Mouse (Mus musculus) Muller cell, postnatal 12 days (primary cell): ENCODE measurements at regions not wholly inside any gene's neighbourhood (a gene's known extent, or its start where the extent isn't known, plus 50 kb on each side); places are given as distances from the start of the nearest gene placed in this dataset.

Experiments
- DNase-seq: peaks from one replicate; pipeline ENCODE4 v3.0.0-alpha.2; 2015; ENCODE audit errors: inconsistent ontology term

DNA sequence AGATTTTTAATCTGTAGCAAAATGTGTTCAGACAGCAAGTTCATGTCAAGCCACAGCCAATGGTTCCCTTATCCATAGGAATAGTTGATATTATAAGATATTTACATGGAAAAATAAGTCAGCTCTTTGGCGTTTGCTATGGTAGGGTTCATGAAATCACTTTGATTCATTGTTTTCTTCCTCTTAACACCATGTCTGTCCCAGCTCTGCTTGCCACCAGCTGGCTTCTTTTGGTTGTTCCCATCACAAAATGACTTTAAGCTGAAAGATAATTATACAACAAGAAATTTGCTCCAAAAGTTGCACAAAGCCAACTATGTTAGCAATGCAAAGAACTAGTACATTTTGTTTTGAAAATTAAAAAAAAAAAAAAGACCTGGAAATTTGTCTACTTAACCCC is 99.9 kb upstream of the Tcf21 start:
- DNase-seq, result no peak

- DNase-seq, result no peak
Observed at GRCm38 (mm10) chr10:22917797-22918196, 97.8 kb upstream of the Tcf21 start.

GRCm38 (mm10) chr10:22915785-22916514 is 96.0 kb upstream of the Tcf21 start:
- peak; percentile 11 for DNase-seq

DNA sequence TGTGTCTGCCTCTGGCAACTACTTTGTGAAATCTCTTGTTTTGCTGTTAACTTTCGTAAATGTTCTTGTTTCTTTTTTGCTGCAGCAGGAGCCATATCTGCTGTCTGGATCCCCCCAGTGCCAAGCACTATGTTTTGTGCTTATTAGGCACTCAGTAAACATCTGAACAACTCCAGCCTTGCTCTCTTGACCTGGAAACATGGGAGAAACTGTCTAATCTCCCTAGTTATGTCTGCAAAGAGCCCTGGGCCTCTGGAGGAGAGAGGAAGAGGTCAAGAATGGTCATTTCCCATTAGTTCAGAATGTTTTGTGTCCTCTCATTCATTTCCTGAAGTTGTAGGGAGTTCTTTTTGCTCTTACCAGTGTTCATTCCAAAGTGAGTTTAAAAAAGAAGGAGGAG is 93.1 kb upstream of the Tcf21 start:
- DNase-seq, result no peak

- no peak for DNase-seq
Observed at GRCm38 (mm10) chr10:22908640-22909039, 88.7 kb upstream of the Tcf21 start.

- DNase-seq, result no peak
Observed at GRCm38 (mm10) chr10:22905281-22905680, 85.3 kb upstream of the Tcf21 start.

- DNase-seq, result no peak
Observed at GRCm38 (mm10) chr10:22893442-22893985, 73.5 kb upstream of the Tcf21 start.

GRCm38 (mm10) chr10:22887451-22887850 is 67.5 kb upstream of the Tcf21 start:
- DNase-seq, result no peak

- no peak for DNase-seq
Observed at GRCm38 (mm10) chr10:22879714-22880113, 59.7 kb upstream of the Tcf21 start.

DNA sequence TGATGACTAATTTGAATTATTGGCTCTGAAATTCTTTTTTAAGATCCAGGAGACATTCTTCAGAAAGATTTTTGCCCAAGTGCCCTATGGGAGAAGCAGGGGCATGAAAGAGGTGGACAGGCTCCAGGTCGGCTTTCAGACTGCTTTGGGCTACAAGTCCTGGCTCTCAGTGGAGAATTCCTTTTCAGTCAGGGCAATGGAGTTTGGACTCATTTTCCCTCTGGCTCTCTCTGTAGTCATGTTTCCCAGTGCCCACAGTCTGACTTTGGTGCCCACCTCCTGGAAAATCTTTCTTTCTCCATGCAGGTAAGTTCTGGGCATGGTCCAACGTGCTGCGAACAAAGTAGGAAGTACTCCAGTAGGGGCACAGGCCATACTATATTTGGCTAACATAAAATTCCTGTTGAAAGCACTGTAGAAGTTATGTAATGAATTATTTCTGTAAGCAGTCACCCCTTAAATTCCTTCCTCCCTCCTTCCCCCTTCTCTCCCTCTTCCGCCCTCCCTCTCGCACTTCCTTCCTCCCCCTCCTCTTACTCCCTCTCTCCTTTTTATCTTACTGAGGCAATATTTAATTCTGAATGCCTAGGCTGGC is 57.7 kb upstream of the Tcf21 start:
- DNase-seq, result no peak

- DNase-seq, result no peak
Observed at GRCm38 (mm10) chr10:22877028-22877427, 57.1 kb upstream of the Tcf21 start.

DNA sequence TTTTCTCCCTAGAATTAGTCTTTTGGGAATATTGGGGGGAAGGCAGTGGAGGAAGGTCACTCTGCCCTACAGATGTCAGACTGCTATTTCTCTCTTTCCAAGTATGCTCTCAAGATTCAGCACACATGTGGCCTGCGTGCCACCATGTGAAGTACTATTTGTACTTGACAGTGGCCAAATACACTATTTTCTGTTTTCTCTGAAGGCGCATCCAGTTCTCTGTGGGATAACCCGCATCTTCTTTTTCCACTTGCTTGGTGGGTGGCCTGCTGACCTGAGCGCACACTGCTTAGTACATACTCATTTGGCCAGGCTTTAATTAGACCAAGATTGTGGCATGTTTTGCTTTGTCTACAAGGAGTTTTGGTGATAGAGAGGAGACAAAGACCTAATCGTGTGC is 55.7 kb upstream of the Tcf21 start:
- no peak for DNase-seq

GRCm38 (mm10) chr10:22875181-22875580 is 55.2 kb upstream of the Tcf21 start:
- DNase-seq, result no peak
